Mouse (Mus musculus) forebrain, embryonic 10.5 days (tissue): Measurements from ENCODE around the gene Vasn. TPM values are rescaled to one million over a fixed set of nuclear protein-coding genes. Genes with fewer than 3 reads are reported as not detected.
A peak's percentile ranks its signal among the peaks of the same experiment; 100 is the strongest.

Experiments used
- DNase-seq: peaks from one replicate; pipeline ENCODE4 v3.0.0-alpha.2; 2017; ENCODE audit warnings: low spot score; ENCODE audit errors: extremely low spot score
- H3K27ac ChIP-seq: fragments of 300-500 bp; sonication (generic); 2 replicates; pipeline ENCODE4 v1.5.1; 2016; ENCODE audit warnings: mild to moderate bottlenecking
- H3K27me3 ChIP-seq: fragments of 300-500 bp; sonication (generic); 2 replicates; pipeline ENCODE4 v1.6.1; 2016; ENCODE audit warnings: mild to moderate bottlenecking; ENCODE audit not compliant: poor library complexity, severe bottlenecking
- H3K36me3 ChIP-seq: fragments of 300-500 bp; sonication (generic); replicated peaks from 2 replicates; pipeline ENCODE4 v1.6.1; 2016; ENCODE audit warnings: mild to moderate bottlenecking, moderate library complexity
- H3K4me1 ChIP-seq: fragments of 300-500 bp; sonication (generic); 2 replicates; pipeline ENCODE4 v1.6.1; 2016
- H3K4me3 ChIP-seq: fragments of 300-500 bp; sonication (generic); 2 replicates; pipeline ENCODE4 v1.5.1; 2016; ENCODE audit warnings: mild to moderate bottlenecking, moderate library complexity
- H3K9me3 ChIP-seq: fragments of 300-500 bp; sonication (generic); 2 replicates; pipeline ENCODE4 v1.6.1; 2016; ENCODE audit warnings: mild to moderate bottlenecking, moderate library complexity
- WGBS: fragments of 180-500 bp; shearing (Covaris S2); methylation state at CpG from one replicate; pipeline ENCODE4 v1.1.7; 2016; 5-methylcytosine and 5-hydroxymethylcytosine counted together
- polyA plus RNA-seq: library from polyadenylated mRNA; unstranded; fragments of >200 nt; fragmentation: Nextera tagmentation; extraction: Ambion mirVana; gene quantifications from 2 replicates; pipeline ENCODE4 v1.2.1, GENCODE M21; 2016

Vasn gene
- polyA plus RNA-seq, 1 experiment from 2014 or later: 9.2 TPM

DNA sequence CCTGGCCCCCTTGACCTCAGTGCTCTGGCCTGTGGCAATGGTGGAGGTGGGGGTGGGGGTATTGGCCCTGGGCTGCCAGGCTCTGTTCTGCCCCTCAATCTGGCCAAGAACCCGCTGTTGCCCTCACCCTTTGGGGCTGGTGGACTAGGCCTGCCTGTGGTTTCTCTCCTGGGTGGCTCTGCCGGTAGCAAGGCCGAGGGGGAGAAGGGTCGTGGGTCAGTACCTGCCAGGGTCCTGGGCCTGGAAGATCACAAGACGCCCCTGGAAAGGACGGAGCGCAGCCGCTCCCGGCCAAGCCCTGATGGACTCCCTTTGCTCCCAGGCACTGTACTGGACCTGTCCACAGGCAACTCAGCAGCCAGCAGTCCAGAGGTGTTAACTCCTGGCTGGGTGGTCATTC lies 26.0 kb upstream of the Vasn start:
- Histone ChIP-seq H3K9me3 (no peaks in the 10 kb centered on the region; the same call in 1 of the 2 replicates), H3K36me3 (peaks cover 99% of the 10 kb centered on the region), H3K4me3 (no peak overlapping the region), H3K27ac (no peak overlapping the region), H3K4me1 (no peaks in the 10 kb centered on the region), H3K27me3 (no peaks in the 10 kb centered on the region)
- DNase-seq: no peak
- 93% methylated on average over 9 of the region's 9 CpGs for WGBS

DNA sequence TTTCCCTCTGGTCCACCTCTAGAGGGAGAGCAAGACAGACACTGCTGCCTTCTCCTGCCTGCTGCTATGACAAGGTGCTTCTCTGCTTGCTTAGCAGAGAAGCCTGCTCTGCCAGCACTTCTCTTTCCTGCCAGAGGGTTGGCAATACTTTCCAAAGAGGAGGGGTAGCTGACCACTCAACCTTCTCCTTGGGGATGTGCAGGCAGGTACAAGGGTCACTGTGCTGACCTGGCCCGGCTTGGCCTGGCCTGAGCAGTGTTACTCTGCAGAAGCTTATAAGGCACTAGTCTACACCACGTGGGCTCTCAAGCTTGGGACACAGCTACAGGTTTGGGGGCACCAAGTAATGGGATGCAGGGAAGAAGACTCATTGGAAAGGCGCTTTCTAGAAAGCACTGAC lies 25.1 kb upstream of the Vasn start:
- no peak for DNase-seq
- no peak overlapping the region for H3K27ac ChIP-seq
- peaks cover 4% of the 10 kb centered on the region; the same call in 1 of the 2 replicates for H3K9me3 ChIP-seq
- H3K4me1 ChIP-seq: no peaks in the 10 kb centered on the region
- no peaks in the 10 kb centered on the region for H3K27me3 ChIP-seq
- H3K36me3 ChIP-seq: peaks cover 99% of the 10 kb centered on the region
- H3K4me3 ChIP-seq: no peak overlapping the region
- WGBS: 93% methylated on average over 3 of the region's 3 CpGs

DNA sequence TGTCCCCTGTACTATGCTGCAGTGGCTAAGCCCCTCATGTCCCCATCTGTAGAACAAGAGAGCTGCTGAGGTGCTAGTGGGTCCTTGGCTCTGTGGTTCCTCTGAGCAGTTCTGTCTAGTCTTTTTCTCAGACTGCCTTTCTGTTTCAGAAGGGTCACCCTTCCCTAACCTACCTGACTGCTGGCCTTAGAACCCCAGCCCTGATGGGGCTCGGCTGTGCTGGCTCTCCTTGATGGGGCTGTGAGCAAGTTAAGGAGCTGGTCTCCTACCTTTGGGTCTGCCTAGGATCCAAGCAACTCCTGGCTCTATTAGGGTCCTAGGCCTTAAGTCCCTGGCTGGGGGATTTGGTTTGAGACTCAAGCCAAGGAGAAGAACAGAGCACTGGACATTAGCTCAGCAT lies 24.4 kb upstream of the Vasn start:
- Histone ChIP-seq H3K4me1 (no peaks in the 10 kb centered on the region), H3K27me3 (no peaks in the 10 kb centered on the region), H3K4me3 (no peak overlapping the region), H3K9me3 (peaks cover 4% of the 10 kb centered on the region; the same call in 1 of the 2 replicates), H3K27ac (no peak overlapping the region), H3K36me3 (peaks cover 99% of the 10 kb centered on the region)
- no peak for DNase-seq
- WGBS: 92% methylated on average over 1 of the region's 1 CpGs

DNA sequence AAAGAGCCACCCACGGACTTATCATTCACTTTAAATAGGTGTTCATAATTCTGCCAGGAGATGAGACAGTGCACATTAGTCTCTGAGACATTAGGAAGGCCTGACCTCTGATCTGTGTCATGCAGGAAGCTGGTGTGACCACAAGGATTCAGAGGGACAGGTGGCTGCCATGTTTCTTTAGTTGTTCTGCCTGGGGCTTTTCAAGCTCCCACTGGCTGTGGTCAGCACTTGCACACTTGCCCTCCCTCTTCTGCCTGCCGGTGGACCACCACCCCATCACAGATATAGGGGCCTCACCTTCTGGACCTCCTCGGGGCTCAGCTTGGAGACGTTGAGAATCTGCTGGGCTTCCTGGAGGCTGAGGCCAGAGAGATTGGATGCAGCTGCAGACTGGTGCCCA lies 22.9 kb upstream of the Vasn start:
- 85% methylated on average over 4 of the region's 4 CpGs for WGBS
- 0 out of 2 replicates have a peak, but pooled peaks cover 2% of the 10 kb centered on the region for H3K4me1 ChIP-seq
- peaks cover 4% of the 10 kb centered on the region; the same call in 1 of the 2 replicates for H3K9me3 ChIP-seq
- no peak overlapping the region for H3K27ac ChIP-seq
- no peaks in the 10 kb centered on the region for H3K27me3 ChIP-seq
- peaks cover 90% of the 10 kb centered on the region for H3K36me3 ChIP-seq
- DNase-seq: no peak
- H3K4me3 ChIP-seq: no peak overlapping the region

DNA sequence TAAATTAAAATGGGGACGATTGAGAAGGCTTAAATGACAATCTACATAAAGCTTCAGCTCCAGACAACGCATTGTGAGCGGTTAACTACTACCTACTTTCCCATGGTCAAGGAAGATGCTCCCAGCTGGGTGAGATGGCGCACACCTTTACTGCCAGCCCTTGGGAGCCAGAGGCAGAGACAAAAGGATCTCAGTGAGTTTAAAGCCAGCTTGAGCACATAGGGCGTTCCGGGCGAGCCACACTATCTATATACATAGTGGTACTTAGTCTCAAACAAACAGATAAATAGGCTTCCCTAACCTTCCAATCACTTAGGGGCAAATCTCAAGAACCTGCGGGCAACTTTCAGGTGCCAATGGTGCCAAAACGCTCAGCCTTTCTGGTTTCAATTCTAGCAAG lies 15.7 kb upstream of the Vasn start:
- 23% methylated on average over 9 of the region's 9 CpGs for WGBS
- H3K4me3 ChIP-seq: peak overlapping the region; percentile 75
- H3K27ac ChIP-seq: peak overlapping the region; percentile 93
- H3K4me1 ChIP-seq: peaks cover 26% of the 10 kb centered on the region
- H3K9me3 ChIP-seq: peaks cover under 1% of the 10 kb centered on the region; the same call in 1 of the 2 replicates
- H3K36me3 ChIP-seq: peaks cover 25% of the 10 kb centered on the region
- DNase-seq: no peak
- no peaks in the 10 kb centered on the region for H3K27me3 ChIP-seq

DNA sequence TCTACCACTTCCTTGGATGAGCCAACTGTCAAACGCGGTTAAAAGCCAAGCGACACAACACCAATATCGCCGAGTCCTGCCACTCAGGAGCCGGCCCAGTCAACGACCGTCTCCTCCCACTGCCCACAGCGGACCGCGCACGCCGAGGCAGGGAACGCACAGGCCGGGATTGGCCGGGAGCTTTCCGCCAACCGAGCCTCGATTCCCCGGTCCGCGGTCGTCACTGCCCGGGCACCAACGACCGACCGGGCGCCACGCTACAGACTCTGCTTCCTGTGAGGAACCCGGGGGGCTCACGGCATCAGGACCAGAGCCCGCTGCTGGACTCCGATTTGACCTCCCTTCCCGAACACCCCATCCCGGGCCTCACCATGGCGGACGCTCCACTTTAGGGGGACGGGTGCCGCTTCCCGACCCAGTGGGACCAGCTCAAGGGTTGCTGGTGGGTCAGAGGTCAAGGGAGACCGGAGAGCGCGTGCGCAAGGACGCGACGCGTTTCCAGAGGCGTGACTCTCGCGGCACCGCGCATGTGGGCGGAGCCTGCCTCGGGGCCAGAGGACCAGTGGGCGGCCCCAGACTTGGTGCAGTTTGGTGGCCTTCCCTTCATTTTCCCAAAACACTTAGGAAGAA lies 15.1 kb upstream of the Vasn start, which contains the start of gene Pam16:
Gene Pam16, minus strand, starts transcription at position 508 of the 630 bp plus-strand sequence.
- H3K27me3 ChIP-seq: no peaks in the 10 kb centered on the region
- under 1% methylated on average over 56 of the region's 56 CpGs for WGBS
- peak within 1 kb of the TSS; percentile 75 for H3K4me3 ChIP-seq
- peak within 1 kb of the TSS; percentile 93 for H3K27ac ChIP-seq
- peak; percentile 87 for DNase-seq
- no peaks in the 10 kb centered on the region for H3K9me3 ChIP-seq
- H3K36me3 ChIP-seq: peaks cover 19% of the 10 kb centered on the region
- H3K4me1 ChIP-seq: peaks cover 26% of the 10 kb centered on the region

DNA sequence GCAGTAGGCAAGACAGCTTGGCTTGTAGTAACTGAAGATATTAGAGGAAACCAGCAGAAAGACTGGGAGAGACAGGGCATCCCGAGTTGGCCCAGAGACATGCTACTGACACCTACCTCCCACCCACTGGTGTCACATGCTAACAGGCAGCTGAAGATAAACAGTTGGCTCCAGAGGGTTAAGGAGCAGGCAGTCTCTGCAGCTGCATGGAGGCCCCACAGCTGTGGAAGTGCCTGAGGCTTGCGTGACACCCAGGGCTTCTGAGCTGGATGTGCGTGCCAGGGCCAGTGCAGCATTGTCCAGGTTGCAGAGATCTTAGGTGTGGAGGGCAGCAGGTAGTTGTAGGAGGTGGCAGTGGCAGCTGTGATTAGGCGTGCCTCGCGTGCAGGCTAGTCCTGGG lies 12.6 kb upstream of the Vasn start:
- no peak for DNase-seq
- 86% methylated on average over 6 of the region's 6 CpGs for WGBS
- no peak overlapping the region for H3K27ac ChIP-seq

DNA sequence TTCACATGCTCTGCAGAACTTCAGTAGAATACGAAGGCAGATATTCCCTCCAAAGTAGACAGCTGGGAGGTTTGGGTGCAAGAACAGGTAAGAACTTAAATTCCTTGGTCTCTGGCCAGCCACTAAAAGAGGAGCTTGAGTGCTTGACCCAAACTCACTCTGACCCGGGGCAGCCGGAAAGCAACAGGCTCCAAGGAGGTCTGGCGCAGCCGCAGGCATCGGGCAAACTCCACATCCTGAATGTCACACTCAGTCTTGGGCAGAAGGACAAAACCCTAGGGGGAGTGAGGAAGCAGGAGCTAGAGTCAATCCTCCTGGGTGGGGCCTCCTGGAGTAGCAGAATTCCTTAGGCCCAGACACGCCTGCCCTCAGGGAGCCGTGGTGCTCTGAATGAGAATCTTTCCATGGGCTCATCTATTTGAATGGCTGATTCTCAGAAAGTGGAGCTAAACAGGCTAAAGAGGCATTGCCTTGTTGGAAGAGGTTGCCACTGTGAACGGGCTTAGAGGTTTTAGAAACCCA lies 10.8 kb upstream of the Vasn start:
- WGBS: 92% methylated on average over 9 of the region's 9 CpGs
- Histone ChIP-seq H3K27me3 (no peaks in the 10 kb centered on the region), H3K4me3 (no peak overlapping the region), H3K27ac (no peak overlapping the region), H3K4me1 (peaks cover 11% of the 10 kb centered on the region), H3K9me3 (no peaks in the 10 kb centered on the region), H3K36me3 (peaks cover 22% of the 10 kb centered on the region)
- DNase-seq: no peak

More for the DNA sequence above, 12.6 kb upstream of the Vasn start:
- Histone ChIP-seq H3K36me3 (peaks cover 12% of the 10 kb centered on the region; the same call in 1 of the 2 replicates), H3K27me3 (no peaks in the 10 kb centered on the region), H3K4me1 (peaks cover 23% of the 10 kb centered on the region), H3K4me3 (no peak overlapping the region), H3K9me3 (no peaks in the 10 kb centered on the region)

DNA sequence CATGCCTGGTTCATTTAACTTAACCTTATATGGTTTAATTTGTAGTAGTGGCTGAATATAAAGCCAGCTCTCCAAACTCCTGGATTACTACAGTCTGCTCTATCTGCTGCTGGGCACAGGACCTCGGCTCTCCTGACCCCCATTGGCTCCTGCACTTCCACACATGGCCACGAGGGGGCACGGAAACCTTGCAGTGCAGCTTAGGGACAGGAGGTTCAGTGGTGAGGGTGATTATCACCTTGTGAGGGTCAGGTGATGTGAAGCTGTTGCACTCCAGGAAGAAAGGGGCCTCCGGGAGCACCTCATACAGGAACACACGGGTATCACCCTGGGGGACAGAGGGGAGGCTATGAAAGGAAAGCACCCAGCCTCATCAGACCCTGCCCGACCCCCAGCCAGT lies 9.8 kb upstream of the Vasn start:
- H3K36me3 ChIP-seq: peaks cover 26% of the 10 kb centered on the region
- peaks cover 5% of the 10 kb centered on the region for H3K4me1 ChIP-seq
- no peaks in the 10 kb centered on the region for H3K9me3 ChIP-seq
- no peak overlapping the region for H3K4me3 ChIP-seq
- DNase-seq: peak; percentile 83
- no peaks in the 10 kb centered on the region for H3K27me3 ChIP-seq
- no peak overlapping the region for H3K27ac ChIP-seq
- 24% methylated on average over 6 of the region's 6 CpGs for WGBS

DNA sequence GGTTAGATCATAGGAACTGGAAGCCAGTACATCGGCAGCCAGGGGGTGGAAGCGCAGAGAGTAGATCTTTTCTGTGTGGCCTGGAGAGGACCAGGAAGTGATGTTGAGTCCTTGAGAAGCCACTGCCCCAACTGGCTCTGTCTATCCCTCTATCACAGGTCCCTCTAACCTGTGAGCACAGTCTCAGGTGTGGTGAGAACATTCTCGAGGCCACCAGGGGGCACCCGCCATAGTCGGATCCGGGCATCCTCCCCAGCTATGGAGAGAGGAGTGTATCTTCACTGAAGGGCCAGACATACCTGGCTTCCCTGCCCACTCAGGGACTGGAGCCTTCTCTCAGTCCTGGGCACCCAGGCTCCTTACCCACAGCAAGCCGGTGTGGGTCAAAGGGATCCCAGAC lies 7.7 kb upstream of the Vasn start:
- H3K9me3 ChIP-seq: no peaks in the 10 kb centered on the region
- H3K4me3 ChIP-seq: no peak overlapping the region
- 45% methylated on average over 7 of the region's 7 CpGs for WGBS
- no peaks in the 10 kb centered on the region for H3K4me1 ChIP-seq
- DNase-seq: no peak
- H3K27me3 ChIP-seq: no peaks in the 10 kb centered on the region
- peaks cover 24% of the 10 kb centered on the region for H3K36me3 ChIP-seq
- no peak overlapping the region for H3K27ac ChIP-seq

DNA sequence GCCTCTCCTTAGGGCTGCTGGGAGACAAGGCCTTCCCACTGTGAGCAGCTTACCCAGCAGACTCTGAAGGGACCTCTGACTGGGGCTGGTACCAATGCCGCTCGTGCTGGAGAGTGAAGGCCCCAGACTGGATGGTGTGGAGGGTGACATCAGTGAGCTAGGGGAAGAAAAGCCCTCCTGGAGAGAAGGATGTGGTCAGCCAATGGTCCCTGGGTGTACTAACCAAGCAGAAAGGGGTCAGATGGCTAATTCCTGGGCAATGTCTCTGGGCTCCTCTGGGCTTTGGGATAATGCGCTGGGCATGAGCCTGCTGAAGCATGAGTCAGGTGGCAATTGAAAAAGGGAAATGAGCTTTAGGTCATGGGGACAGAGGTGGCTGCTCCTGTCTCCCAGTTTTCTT lies 6.1 kb upstream of the Vasn start:
- Histone ChIP-seq H3K4me3 (no peak overlapping the region), H3K9me3 (no peaks in the 10 kb centered on the region), H3K27ac (peak overlapping the region; percentile 25; the same call in 1 of the 2 replicates), H3K27me3 (no peaks in the 10 kb centered on the region), H3K36me3 (peaks cover 19% of the 10 kb centered on the region), H3K4me1 (no peaks in the 10 kb centered on the region)
- DNase-seq: no peak
- 94% methylated on average over 3 of the region's 3 CpGs for WGBS

DNA sequence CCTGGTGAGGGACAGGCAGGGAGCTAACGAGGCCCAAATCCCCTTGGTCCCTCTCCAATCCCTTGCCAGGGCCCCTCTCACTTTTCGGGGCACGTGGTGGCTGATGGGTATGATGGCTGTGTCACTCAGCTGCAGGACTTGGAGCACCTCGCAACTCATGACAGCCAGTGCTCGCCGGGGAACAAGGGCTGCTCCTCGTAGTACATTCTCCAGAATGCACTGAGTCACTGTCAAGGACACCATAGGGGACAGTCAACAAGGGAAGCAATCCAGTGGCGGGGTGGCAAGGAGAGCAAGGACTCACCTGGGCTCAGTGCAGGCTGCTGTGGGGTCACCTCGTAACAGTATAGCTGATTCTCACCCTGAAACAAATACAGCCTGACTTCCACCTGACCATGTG lies 5.1 kb upstream of the Vasn start:
- 87% methylated on average over 9 of the region's 9 CpGs for WGBS
- H3K36me3 ChIP-seq: peaks cover 19% of the 10 kb centered on the region

DNA sequence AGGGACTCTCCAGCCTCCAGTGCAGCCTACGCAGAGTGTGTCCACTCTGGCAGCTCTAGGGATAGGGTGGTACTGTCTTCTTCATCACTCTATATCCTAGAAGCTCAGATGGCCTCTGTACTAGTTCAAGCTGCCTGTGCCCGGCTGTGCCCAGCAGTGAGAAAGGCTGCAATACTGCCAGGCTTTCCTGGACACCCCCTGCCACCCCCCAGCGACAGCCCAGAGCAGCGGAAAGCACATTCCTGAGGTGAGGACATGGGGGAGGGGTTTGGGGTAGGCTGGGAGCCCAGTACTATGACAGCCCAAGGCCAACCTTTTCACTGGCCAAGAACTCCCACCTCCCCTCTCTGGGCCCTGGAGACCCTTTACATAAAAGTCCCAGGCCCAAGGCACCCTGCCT lies 4.0 kb upstream of the Vasn start:
- peaks cover 18% of the 10 kb centered on the region for H3K4me1 ChIP-seq
- H3K4me3 ChIP-seq: no peak overlapping the region
- H3K27me3 ChIP-seq: no peaks in the 10 kb centered on the region
- 73% methylated on average over 4 of the region's 4 CpGs for WGBS
- 0 out of 2 replicates have a peak overlapping the region, but pooled peaks have one; percentile 9 for H3K27ac ChIP-seq
- no peaks in the 10 kb centered on the region for H3K9me3 ChIP-seq
- peaks cover 19% of the 10 kb centered on the region for H3K36me3 ChIP-seq
- DNase-seq: no peak

More for the DNA sequence above, 5.1 kb upstream of the Vasn start:
- Histone ChIP-seq H3K9me3 (no peaks in the 10 kb centered on the region), H3K4me3 (no peak overlapping the region), H3K4me1 (peaks cover 7% of the 10 kb centered on the region), H3K27me3 (no peaks in the 10 kb centered on the region), H3K27ac (no peak overlapping the region)
- no peak for DNase-seq
